Mouse (Mus musculus): ENCODE measurements around the gene Eif2s3x. TPM values are rescaled to one million over a fixed set of nuclear protein-coding genes. Genes with fewer than 3 reads are reported as not detected.

Gene Eif2s3x
- polyA plus RNA-seq, 1 experiment from 2014 or later: 74.7 TPM

- Histone ChIP-seq H3K36me3 (no peaks in the 10 kb centered on the region), H3K27ac (peak overlapping the region; percentile 99), H3K4me2 (peak overlapping the region; percentile 63), H3K9me3 (replicated peaks) (no peaks in the 10 kb centered on the region), H3K4me3 (replicated peaks) (peak overlapping the region; percentile 55), H3K4me1 (0 out of 2 replicates have a peak, but pooled peaks cover 3% of the 10 kb centered on the region), H3K27me3 (peaks cover 49% of the 10 kb centered on the region), H3K9ac (peak overlapping the region; percentile 47)
- ATAC-seq (replicated peaks; ENCODE audit: low FRiP score): peak; percentile 100
- under 1% methylated on average over 45 of the region's 55 CpGs for WGBS
Measured at GRCm38 (mm10) chrX:94177715-94178340, 34.8 kb downstream of the Eif2s3x start.

- H3K9ac ChIP-seq: no peak overlapping the region
- H3K27me3 ChIP-seq: peaks cover 54% of the 10 kb centered on the region
- ATAC-seq (replicated peaks; ENCODE audit: low FRiP score): no peak
- no peak overlapping the region for H3K4me3 ChIP-seq (replicated peaks)
- H3K4me1 ChIP-seq: no peaks in the 10 kb centered on the region
- 78% methylated on average over 6 of the region's 6 CpGs for WGBS
- no peak overlapping the region for H3K4me2 ChIP-seq
- no peaks in the 10 kb centered on the region for H3K36me3 ChIP-seq
- H3K27ac ChIP-seq: no peak overlapping the region
- H3K9me3 ChIP-seq (replicated peaks): no peaks in the 10 kb centered on the region
Measured at GRCm38 (mm10) chrX:94169348-94169747, 43.3 kb downstream of the Eif2s3x start.

- H3K4me2 ChIP-seq: no peak overlapping the region
- no peak overlapping the region for H3K27ac ChIP-seq
- no peaks in the 10 kb centered on the region for H3K36me3 ChIP-seq
- no peak for ATAC-seq (replicated peaks; ENCODE audit: low FRiP score)
- WGBS: 47% methylated on average over 11 of the region's 11 CpGs
- peaks cover 76% of the 10 kb centered on the region for H3K27me3 ChIP-seq
- no peaks in the 10 kb centered on the region for H3K4me1 ChIP-seq
- no peaks in the 10 kb centered on the region for H3K9me3 ChIP-seq (replicated peaks)
- no peak overlapping the region for H3K4me3 ChIP-seq (replicated peaks)
- H3K9ac ChIP-seq: no peak overlapping the region
Measured at GRCm38 (mm10) chrX:94152251-94152830, 60.3 kb downstream of the Eif2s3x start.

- no peak overlapping the region for H3K9ac ChIP-seq
- H3K36me3 ChIP-seq: no peaks in the 10 kb centered on the region
- no peaks in the 10 kb centered on the region for H3K9me3 ChIP-seq (replicated peaks)
- H3K4me1 ChIP-seq: no peaks in the 10 kb centered on the region
- H3K4me3 ChIP-seq (replicated peaks): no peak overlapping the region
- 87% methylated on average over 19 of the region's 19 CpGs for WGBS
- ATAC-seq (replicated peaks; ENCODE audit: low FRiP score): no peak
- H3K27ac ChIP-seq: no peak overlapping the region
- no peak overlapping the region for H3K4me2 ChIP-seq
- H3K27me3 ChIP-seq: peaks cover 76% of the 10 kb centered on the region
Measured at GRCm38 (mm10) chrX:94150471-94150870, 62.2 kb downstream of the Eif2s3x start.

- H3K27me3 ChIP-seq: peaks cover 73% of the 10 kb centered on the region
- no peaks in the 10 kb centered on the region for H3K36me3 ChIP-seq
- WGBS: 62% methylated on average over 7 of the region's 7 CpGs
Measured at GRCm38 (mm10) chrX:94142004-94142771, 70.5 kb downstream of the Eif2s3x start.

GRCm38 (mm10) chrX:94140080-94140479, 72.6 kb downstream of the Eif2s3x start:
- no peaks in the 10 kb centered on the region for H3K9me3 ChIP-seq (replicated peaks)
- H3K36me3 ChIP-seq: no peaks in the 10 kb centered on the region
- 80% methylated on average over 1 of the region's 1 CpGs for WGBS

More at GRCm38 (mm10) chrX:94142004-94142771, 70.5 kb downstream of the Eif2s3x start:
- Histone ChIP-seq H3K9ac (no peak overlapping the region), H3K9me3 (replicated peaks) (no peaks in the 10 kb centered on the region), H3K27ac (no peak overlapping the region), H3K4me1 (no peaks in the 10 kb centered on the region), H3K4me3 (replicated peaks) (no peak overlapping the region), H3K4me2 (no peak overlapping the region)
- ATAC-seq (replicated peaks; ENCODE audit: low FRiP score): no peak

More at GRCm38 (mm10) chrX:94140080-94140479, 72.6 kb downstream of the Eif2s3x start:
- no peak overlapping the region for H3K9ac ChIP-seq
- ATAC-seq (replicated peaks; ENCODE audit: low FRiP score): no peak
- H3K4me2 ChIP-seq: no peak overlapping the region
- H3K27ac ChIP-seq: no peak overlapping the region
- H3K4me1 ChIP-seq: no peaks in the 10 kb centered on the region
- H3K27me3 ChIP-seq: peaks cover 72% of the 10 kb centered on the region
- H3K4me3 ChIP-seq (replicated peaks): no peak overlapping the region

Other genes with a start within 250 kb of the Eif2s3x start
- 0.05 TPM in 1 of 2 replicates, not detected in the other for gene AU015836, start 244.2 kb downstream of the Eif2s3x start, polyA plus RNA-seq (2015; fragmentation: Nextera tagmentation; extraction: Ambion mirVana)
- 30.0 and 32.4 TPM in 2 replicates for gene Zfx, start 89.2 kb downstream of the Eif2s3x start, polyA plus RNA-seq (2015; fragmentation: Nextera tagmentation; extraction: Ambion mirVana)
- 8.3 and 9.3 TPM in 2 replicates for gene Klhl15, start 21.7 kb upstream of the Eif2s3x start, polyA plus RNA-seq (2015; fragmentation: Nextera tagmentation; extraction: Ambion mirVana)
- 0.12 TPM in 1 of 2 replicates, not detected in the other for gene Fam90a1b, start 153.9 kb upstream of the Eif2s3x start, polyA plus RNA-seq (2015; fragmentation: Nextera tagmentation; extraction: Ambion mirVana)
- 96.9 and 118 TPM in 2 replicates for gene Apoo, start 154.3 kb upstream of the Eif2s3x start, polyA plus RNA-seq (2015; fragmentation: Nextera tagmentation; extraction: Ambion mirVana)

Measured in kidney, embryonic 15.5 days (tissue).